Mouse (Mus musculus) kidney, adult 2 months (tissue): Measurements from ENCODE around the gene Tspan4.

Experiments
- CTCF ChIP-seq: fragments of 200-500 bp; conservative IDR thresholded peaks from 2 replicates; pipeline ENCODE4 v1.5.1; 2011; ENCODE audit warnings: low read depth, mild to moderate bottlenecking, control low read depth, low read length, moderate library complexity, mixed read lengths; ENCODE audit not compliant: insufficient read depth, insufficient read length
- POLR2A ChIP-seq: fragments of 200-500 bp; IDR thresholded peaks from one replicate; pipeline ENCODE4 v1.6.1; 2011; ENCODE audit warnings: low read depth, low read length, control low read depth

DNA sequence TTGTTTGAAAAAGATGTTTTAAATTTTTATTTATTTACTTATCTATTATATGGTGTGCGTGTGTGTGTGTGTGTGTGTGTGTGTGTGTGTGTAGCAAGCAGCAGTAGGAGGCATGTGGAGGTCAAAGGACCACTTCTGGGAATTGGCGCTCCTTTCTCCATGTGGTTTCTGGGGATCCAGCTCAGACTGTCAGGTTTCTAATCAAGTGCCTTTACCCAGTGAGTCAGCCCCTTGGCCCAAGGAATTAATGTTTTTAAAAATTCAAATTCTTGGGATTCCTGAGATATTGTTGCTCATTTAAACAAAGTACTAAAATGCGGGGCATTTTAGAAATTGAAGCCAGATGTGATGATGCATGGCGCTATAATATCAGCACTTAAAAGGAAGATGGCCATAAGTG, 66.6 kb downstream of the Tspan4 start:
- TF ChIP-seq CTCF (no peak), POLR2A (no peak)
